Mouse (Mus musculus) E14TG2a.4 (cell line): ENCODE results near the gene Creb5.

Experiments used
- CTCF ChIP-seq: conservative IDR thresholded peaks from 2 replicates; pipeline ENCODE4 v1.5.1; 2014; ENCODE audit warnings: low read length
- NANOG ChIP-seq: IDR thresholded peaks from 2 replicates; pipeline ENCODE4 v1.6.1; 2014; ENCODE audit warnings: borderline replicate concordance, low read length, mixed read lengths
- POU5F1 ChIP-seq: IDR thresholded peaks from 2 replicates; pipeline ENCODE4 v1.6.1; 2014; ENCODE audit warnings: low read length, borderline replicate concordance

- TF ChIP-seq CTCF = no peak
- TF ChIP-seq POU5F1 = no peak
- no peak for TF ChIP-seq NANOG
Measured at GRCm38 (mm10) chr6:53643481-53643880, 356.4 kb downstream of the Creb5 start.
